Mouse (Mus musculus) erythroblast, embryonic 14.5 days (primary cell): ENCODE data around the gene Mpv17l2. TPM values are rescaled to one million over a fixed set of nuclear protein-coding genes. Genes with fewer than 3 reads are reported as not detected.

Experiments
- H3K27me3 ChIP-seq: 2 replicates; pipeline ENCODE4 v1.6.1; 2012; ENCODE audit warnings: inconsistent platforms; ENCODE audit not compliant: control insufficient read depth
- H3K36me3 ChIP-seq: 2 replicates; pipeline ENCODE4 v1.6.1; 2012; ENCODE audit warnings: mild to moderate bottlenecking, inconsistent platforms; ENCODE audit not compliant: control insufficient read depth
- H3K4me1 ChIP-seq: 2 replicates; pipeline ENCODE4 v1.6.1; 2012; ENCODE audit warnings: inconsistent platforms; ENCODE audit not compliant: control insufficient read depth
- H3K4me3 ChIP-seq: replicated peaks from 2 replicates; pipeline ENCODE3; 2012; ENCODE audit warnings: moderate library complexity, mild to moderate bottlenecking, inconsistent platforms
- H3K9me3 ChIP-seq: 2 replicates; pipeline ENCODE4 v1.6.1; 2012; ENCODE audit warnings: low read length, inconsistent platforms, mixed read lengths; ENCODE audit not compliant: control insufficient read depth
- GATA1 ChIP-seq: IDR thresholded peaks from 2 replicates; pipeline ENCODE4 v1.6.1; 2012; ENCODE audit warnings: low read length, inconsistent platforms, mixed read lengths
- TAL1 ChIP-seq: IDR thresholded peaks from 3 replicates; pipeline ENCODE4 v1.6.1; 2012; ENCODE audit warnings: low read length, inconsistent platforms, mixed read lengths
- polyA plus RNA-seq: library from polyadenylated mRNA; stranded (reverse); fragments of >175 nt; gene quantifications from 2 replicates; pipeline ENCODE4 v1.2.3, GENCODE M21; 2012

The Mpv17l2 gene
- polyA plus RNA-seq, 1 experiment = 11.4 TPM

DNA sequence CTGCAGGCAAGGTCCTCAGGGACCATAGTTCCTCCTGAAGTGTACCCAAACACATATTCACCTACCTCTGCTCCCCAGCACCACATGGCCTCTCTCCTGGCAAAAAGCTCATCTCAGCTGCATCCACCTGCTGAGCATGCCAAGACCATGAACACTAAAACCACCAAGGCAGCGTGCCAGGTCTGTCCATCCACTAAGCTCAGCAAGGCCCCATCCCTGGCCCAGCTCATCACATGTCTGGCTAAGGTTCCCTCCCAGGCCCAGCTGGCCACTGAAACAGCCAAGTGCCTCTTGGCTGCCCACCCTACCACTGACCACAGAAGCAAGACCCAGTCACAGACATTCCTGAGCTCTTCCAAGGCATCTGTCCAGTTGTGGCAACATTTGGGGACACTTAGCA is 50.5 kb downstream of the Mpv17l2 start:
- Histone ChIP-seq H3K4me3 (no peak overlapping the region), H3K9me3 (peaks cover 4% of the 10 kb centered on the region), H3K27me3 (no peaks in the 10 kb centered on the region), H3K36me3 (no peaks in the 10 kb centered on the region), H3K4me1 (peaks cover 13% of the 10 kb centered on the region)
- TF ChIP-seq TAL1 (no peak), GATA1 (no peak)

DNA sequence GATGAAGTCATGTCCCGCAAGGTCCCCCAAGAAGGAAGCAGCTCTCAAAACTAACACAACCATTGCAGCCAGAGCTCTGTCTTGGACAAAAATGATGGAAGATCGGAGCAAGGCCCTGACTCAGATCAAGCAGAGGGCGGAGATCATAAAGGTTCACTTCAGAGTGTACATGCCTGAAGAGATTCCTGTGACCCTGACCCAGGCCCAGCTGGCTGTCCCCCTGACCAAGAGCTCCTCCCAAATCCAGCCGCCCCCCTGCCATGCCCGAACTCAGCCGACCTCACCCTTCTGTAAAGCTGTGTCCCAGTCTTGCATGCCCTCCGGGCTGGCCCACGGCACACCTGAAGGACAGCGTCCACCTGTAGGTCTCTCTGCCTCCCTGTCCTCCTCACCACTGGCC is 51.0 kb downstream of the Mpv17l2 start:
- Histone ChIP-seq H3K9me3 (peaks cover 4% of the 10 kb centered on the region), H3K4me3 (no peak overlapping the region), H3K27me3 (no peaks in the 10 kb centered on the region), H3K4me1 (peaks cover 13% of the 10 kb centered on the region), H3K36me3 (no peaks in the 10 kb centered on the region)
- no peak for TF ChIP-seq GATA1
- no peak for TF ChIP-seq TAL1

Other genes with a start within 250 kb of the Mpv17l2 start
- 255 and 264 TPM in 2 replicates for gene Fkbp8, start 233.2 kb downstream of the Mpv17l2 start, polyA plus RNA-seq
- 2.6 and 3.8 TPM in 2 replicates for gene Kxd1, start 233.0 kb downstream of the Mpv17l2 start, polyA plus RNA-seq
- 3.3 and 3.8 TPM in 2 replicates for gene Ell, start 221.5 kb downstream of the Mpv17l2 start, polyA plus RNA-seq
- gene Isyna1, start 166.6 kb downstream of the Mpv17l2 start, polyA plus RNA-seq = 13.3 and 13.4 TPM in 2 replicates
- gene Ssbp4, start 152.1 kb downstream of the Mpv17l2 start, polyA plus RNA-seq = 40.7 and 52.6 TPM in 2 replicates
- gene Lrrc25, start 144.8 kb downstream of the Mpv17l2 start, polyA plus RNA-seq = 0.12 and 0.40 TPM in 2 replicates
- 0.13 TPM in 1 of 2 replicates, not detected in the other for gene Gdf15, start 128.5 kb downstream of the Mpv17l2 start, polyA plus RNA-seq
- gene Pgpep1, start 100.6 kb downstream of the Mpv17l2 start, polyA plus RNA-seq = 0.29 and 0.32 TPM in 2 replicates
- 70.4 and 88.0 TPM in 2 replicates for gene Lsm4, start 87.7 kb downstream of the Mpv17l2 start, polyA plus RNA-seq
- gene Jund, start 62.0 kb downstream of the Mpv17l2 start, polyA plus RNA-seq = 816 and 971 TPM in 2 replicates
- 0.02 TPM in 1 of 2 replicates, not detected in the other for gene Iqcn, start 57.5 kb downstream of the Mpv17l2 start, polyA plus RNA-seq
- not detected in 2 replicates for gene Gm3336, start 42.4 kb downstream of the Mpv17l2 start, polyA plus RNA-seq
- 0.02 TPM in 1 of 2 replicates, not detected in the other for gene Pde4c, start 37.2 kb downstream of the Mpv17l2 start, polyA plus RNA-seq
- 0.30 and 0.59 TPM in 2 replicates for gene Rab3a, start 6.3 kb downstream of the Mpv17l2 start, polyA plus RNA-seq
- gene Pik3r2, start 15.8 kb upstream of the Mpv17l2 start, polyA plus RNA-seq = 3.8 and 4.9 TPM in 2 replicates
- 3.7 and 4.8 TPM in 2 replicates for gene Mast3, start 44.1 kb upstream of the Mpv17l2 start, polyA plus RNA-seq
- 0.03 TPM in 1 of 2 replicates, not detected in the other for gene Il12rb1, start 47.5 kb upstream of the Mpv17l2 start, polyA plus RNA-seq
- 28.7 and 50.4 TPM in 2 replicates for gene Arrdc2, start 78.8 kb upstream of the Mpv17l2 start, polyA plus RNA-seq
- gene Kcnn1, start 102.3 kb upstream of the Mpv17l2 start, polyA plus RNA-seq = 0.16 and 0.21 TPM in 2 replicates
- 37.3 and 38.8 TPM in 2 replicates for gene Ccdc124, start 113.0 kb upstream of the Mpv17l2 start, polyA plus RNA-seq
- gene Slc5a5, start 131.8 kb upstream of the Mpv17l2 start, polyA plus RNA-seq = 0.03 and 0.06 TPM in 2 replicates
- 441 and 685 TPM in 2 replicates for gene Rpl18a, start 136.5 kb upstream of the Mpv17l2 start, polyA plus RNA-seq
- gene Map1s, start 145.0 kb upstream of the Mpv17l2 start, polyA plus RNA-seq = 3.0 and 3.3 TPM in 2 replicates